Mouse (Mus musculus): ENCODE measurements around the gene Scarb1.
"Not testable (repeated sequence)": the region's sequence is repeated elsewhere in the genome, so short reads cannot be mapped to it uniquely, and the experiment has no call there.

The Scarb1 gene

GRCm38 (mm10) chr5:125340547-125341262, at the start of gene Scarb1:
Gene Scarb1, minus strand, starts transcription at chr5:125341094.
- peak; percentile 88 for DNase-seq (ENCODE audit: low spot score)

DNA sequence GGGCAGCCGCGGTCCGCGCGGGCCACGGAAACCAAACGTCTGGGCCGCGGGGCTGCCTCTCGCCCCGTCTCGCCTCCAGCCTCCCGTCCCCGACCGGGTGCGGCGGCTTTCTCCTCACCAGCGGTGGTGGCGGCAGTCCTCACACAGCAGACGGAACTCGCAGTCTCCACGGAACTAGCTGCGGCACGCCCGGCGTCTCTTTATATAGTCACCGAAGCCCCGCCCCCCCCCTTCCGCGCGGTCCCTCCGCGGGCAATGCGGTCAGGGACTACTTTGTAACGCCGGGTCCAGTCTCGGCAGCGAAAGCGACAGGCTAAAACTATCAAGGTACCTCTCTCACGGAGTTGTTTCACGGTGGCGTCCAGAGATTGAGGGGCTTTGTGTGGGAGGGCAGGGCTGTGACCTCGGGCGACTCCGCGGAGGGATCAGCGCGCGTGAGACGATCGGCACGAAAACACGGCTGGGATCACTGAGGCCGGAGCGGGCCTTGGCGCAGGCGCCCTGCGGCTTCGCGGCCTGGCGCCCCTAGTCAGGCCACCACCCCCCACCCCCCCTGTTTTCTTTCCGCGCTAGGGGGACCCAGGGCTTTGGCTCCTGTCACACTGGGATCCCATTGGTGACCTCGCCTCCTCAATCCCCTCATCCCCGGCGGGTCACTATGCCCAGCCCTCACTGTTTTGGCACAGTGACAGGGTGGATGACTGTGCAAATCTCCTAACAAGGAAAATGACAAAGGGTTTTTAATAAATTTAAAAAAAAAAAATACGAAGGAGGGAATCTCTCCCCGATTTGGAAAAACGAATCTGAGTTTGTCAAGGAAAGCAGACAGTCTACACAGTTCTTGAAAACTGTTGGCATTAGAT, 48.9 kb upstream of the Scarb1 start, which contains the start of gene Ubc:
Gene Ubc (minus strand): TSS at position 624 of the 863 bp plus-strand sequence.
- peak; percentile 86 for DNase-seq (ENCODE audit: low spot score)

DNA sequence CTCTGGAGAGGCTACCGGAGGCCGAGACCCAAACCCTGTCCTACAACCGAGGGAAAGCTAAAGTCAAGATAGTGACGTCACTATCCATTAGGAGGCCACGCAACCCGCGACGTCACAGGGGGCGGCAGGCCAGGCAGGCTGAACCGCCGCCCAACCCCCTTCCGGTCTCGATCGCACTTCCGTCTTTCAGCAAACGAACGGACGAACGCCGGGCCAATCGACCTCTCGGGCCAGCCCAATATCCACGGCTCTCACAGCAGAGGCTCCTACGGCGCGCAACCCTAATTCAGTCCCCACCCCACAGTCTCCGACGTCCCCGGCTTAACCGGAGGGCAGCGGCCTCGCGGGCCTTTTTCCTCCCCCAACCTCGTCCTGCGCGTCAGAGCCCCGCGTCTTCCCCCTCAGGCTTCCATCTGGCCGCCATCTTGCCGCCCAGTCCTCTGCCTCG, 48.3 kb upstream of the Scarb1 start, which contains the start of gene Gm10382:
Gene Gm10382 (plus strand): TSS at position 192 of the 448 bp plus-strand sequence.
- peak; percentile 59 for DNase-seq (ENCODE audit: low spot score)

- DNase-seq (ENCODE audit: low spot score), result no peak
Measured at GRCm38 (mm10) chr5:125388358-125389092, 47.6 kb upstream of the Scarb1 start.

GRCm38 (mm10) chr5:125387295-125387694, 46.4 kb upstream of the Scarb1 start:
- not testable (repeated sequence) for DNase-seq (ENCODE audit: low spot score)

- no peak for DNase-seq (ENCODE audit: low spot score)
Measured at GRCm38 (mm10) chr5:125385215-125385940, 44.5 kb upstream of the Scarb1 start.

- no peak for DNase-seq (ENCODE audit: low spot score)
Measured at GRCm38 (mm10) chr5:125384512-125385214, 43.8 kb upstream of the Scarb1 start.

DNA sequence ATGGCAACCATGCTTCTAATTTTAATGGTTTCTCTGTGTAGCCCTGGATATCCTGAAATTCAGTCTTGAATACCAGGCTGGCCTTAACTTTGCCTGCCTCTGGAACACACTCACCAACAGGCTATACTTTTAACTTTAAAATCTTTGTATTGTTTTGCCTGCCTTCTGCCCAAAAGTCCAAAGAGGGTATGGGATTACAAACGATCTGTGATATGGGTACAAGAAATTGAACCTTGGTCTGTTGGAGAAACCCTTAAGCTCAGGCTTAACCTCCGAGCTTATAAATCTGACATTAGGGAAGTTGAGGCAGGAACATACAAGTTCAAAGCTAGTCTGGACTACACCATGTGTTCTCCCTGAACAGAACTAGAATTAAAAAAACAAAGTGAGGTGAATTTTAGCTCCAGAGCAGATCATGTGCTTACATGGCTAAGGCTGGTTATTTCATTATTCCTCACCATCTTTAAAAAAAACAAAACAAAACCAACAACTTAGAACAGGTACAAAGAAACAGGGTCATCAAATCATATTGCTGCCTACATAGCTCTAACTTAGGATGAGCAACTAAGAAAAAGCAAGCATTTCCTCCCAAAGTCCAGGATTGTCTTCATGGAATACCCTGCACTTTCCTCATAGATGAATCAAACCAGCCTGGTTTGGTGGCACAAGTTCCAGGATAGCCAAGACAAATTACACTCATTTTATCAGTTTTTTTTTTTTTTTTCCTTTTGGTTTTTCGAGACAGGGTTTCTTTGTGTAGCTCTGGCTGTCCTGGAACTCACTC, 42.9 kb upstream of the Scarb1 start:
- DNase-seq (ENCODE audit: low spot score), result no peak

DNA sequence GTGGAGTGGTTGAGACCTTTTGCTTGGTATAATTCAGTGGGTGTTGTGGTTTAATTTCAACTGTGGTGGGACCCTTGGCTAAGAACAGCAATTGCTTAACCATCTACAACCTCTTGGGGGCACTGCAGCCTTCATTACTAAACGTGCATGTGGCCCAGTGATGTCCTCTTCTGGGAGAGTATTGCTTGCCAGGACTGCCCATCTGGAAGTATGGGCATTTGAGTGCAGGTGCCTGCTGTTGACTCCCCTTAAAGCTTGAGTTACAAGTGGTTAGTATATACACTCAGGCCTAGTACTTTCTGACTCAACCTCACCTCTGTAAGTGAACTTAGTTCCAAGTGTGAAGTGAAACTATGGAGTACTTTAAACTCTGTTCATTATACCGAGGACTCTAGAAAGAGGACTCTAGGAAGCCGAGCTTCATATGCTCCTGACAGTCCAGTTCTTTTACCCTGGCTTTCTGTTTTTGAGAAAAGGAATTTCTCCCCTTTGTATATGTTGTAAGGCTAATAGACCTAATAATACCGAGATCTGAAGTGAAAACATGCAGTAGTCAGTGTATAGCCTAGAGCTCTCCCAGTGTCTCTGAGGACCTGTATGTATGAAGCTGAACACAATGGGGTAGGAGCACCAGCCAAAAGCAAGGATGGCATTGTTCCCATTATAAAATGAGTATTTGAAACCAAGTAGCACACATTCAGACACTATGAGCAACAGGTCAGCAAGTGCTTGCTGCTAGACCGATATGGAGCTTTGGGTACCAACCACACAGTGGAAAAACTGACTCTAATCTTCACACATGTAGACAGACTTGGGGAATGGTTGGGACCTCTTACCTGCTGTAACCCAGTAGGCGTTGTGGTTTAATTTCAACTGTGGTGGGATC, 42.0 kb upstream of the Scarb1 start:
- DNase-seq (ENCODE audit: low spot score), result no peak

GRCm38 (mm10) chr5:125381954-125382672, 41.2 kb upstream of the Scarb1 start:
- DNase-seq (ENCODE audit: low spot score), result no peak

GRCm38 (mm10) chr5:125378919-125379318, 38.0 kb upstream of the Scarb1 start:
- DNase-seq (ENCODE audit: low spot score), result no peak

GRCm38 (mm10) chr5:125377214-125377613, 36.3 kb upstream of the Scarb1 start:
- no peak for DNase-seq (ENCODE audit: low spot score)

GRCm38 (mm10) chr5:125375871-125376270, 35.0 kb upstream of the Scarb1 start:
- DNase-seq (ENCODE audit: low spot score), result no peak

DNA sequence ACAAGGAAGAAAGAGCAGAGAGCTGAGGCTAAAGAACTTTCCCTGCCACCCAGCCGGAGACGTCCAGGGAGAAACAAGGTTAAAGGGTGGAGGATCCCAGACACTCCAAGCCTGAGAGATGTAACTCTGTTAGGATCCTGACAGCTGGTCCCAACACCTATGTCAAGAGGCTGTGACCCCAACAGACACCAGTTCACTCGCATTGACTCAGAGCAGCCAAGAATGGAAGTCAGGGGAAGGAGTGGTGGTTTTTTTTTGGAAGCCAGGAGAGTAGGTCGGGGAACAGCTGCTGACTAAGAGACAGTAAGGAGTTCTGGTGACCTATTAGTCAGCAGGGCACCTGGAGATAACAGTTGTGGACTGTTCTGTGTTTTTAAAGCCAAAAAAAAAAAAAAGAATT, 31.1 kb upstream of the Scarb1 start:
- no peak for DNase-seq (ENCODE audit: low spot score)

DNA sequence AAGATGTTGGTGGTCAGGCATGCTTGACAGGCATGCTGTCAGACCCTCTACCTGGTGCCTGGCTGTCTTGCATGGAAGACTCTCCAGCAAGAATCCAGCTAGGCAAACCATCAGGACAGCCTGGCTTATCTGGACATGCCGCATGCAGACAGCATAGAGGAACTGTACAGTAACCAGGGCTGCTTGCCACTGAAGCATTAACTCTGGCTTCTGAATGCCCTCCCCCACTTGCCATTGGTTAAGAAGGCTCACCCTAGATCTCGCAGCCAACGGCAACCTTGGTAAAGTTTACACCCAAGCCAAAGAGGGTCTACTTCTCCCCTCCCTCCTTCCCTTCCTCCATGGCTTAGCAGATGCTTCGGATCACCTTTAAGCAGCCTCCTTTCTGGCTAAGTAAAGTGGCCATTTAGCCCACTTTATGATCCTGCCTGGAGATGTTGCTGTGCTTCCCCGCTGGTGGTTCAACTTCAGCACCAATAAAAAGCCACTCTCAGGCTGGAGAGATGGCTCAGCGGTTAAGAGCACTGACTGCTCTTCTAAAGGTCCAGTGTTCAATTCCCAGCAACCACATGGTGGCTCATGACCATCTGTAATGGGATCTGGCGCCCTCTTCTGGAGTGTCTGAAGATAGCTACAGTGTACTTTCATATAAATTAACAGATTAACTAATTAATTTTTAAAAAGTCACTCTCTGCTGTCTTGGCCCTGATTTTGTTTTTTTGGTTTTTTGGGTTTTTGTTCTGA, 30.2 kb upstream of the Scarb1 start:
- no peak for DNase-seq (ENCODE audit: low spot score)

DNA sequence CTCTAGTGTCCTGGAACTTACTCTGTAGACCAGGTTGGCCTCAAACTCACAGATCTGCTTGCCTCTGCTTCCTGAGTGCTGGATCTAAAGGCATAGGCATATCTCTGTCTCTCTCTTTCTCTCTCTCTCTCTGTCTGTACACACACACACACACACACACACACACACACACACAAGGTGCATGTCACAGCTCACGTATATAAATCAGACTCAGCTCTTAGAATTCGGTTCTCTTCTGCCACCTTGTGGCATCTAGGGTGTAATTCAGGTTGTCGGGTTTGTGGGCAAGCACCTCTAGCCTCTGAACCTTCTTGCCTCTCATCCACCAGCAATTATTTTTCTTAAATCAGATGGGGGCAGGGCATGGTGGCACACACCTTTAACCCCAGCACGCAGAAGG, 27.7 kb upstream of the Scarb1 start:
- DNase-seq (ENCODE audit: low spot score), result peak; percentile 54

- DNase-seq (ENCODE audit: low spot score), result no peak
Measured at GRCm38 (mm10) chr5:125368156-125368555, 27.3 kb upstream of the Scarb1 start.

Measured in ovary, postnatal 14 days (tissue).